Mouse (Mus musculus) spleen, embryonic (tissue): ENCODE results near the gene Atg16l1.

Experiments
- CTCF ChIA-PET: fragments of 350-600 bp; sonication (Branson Sonifier 250); formaldehyde crosslinking; loops from one replicate; lab custom pipeline; 2022; lab: Charles Lee

Atg16l1 gene

GRCm38 (mm10) chr1:87770486-87770885, 14.8 kb downstream of the Atg16l1 start:
- CTCF ChIA-PET: no interaction called here

- CTCF ChIA-PET: no interaction called here
Measured at GRCm38 (mm10) chr1:87771724-87772123, 16.1 kb downstream of the Atg16l1 start.

GRCm38 (mm10) chr1:87773336-87773735, 17.7 kb downstream of the Atg16l1 start:
- CTCF ChIA-PET: interaction anchor here (0.8 kb wide), 1 partner anchor 153 kb away, joined by 3 read pairs; no protein-coding TSS in a partner anchor

- CTCF ChIA-PET: no interaction called here
Measured at GRCm38 (mm10) chr1:87774845-87775244, 19.2 kb downstream of the Atg16l1 start.

DNA sequence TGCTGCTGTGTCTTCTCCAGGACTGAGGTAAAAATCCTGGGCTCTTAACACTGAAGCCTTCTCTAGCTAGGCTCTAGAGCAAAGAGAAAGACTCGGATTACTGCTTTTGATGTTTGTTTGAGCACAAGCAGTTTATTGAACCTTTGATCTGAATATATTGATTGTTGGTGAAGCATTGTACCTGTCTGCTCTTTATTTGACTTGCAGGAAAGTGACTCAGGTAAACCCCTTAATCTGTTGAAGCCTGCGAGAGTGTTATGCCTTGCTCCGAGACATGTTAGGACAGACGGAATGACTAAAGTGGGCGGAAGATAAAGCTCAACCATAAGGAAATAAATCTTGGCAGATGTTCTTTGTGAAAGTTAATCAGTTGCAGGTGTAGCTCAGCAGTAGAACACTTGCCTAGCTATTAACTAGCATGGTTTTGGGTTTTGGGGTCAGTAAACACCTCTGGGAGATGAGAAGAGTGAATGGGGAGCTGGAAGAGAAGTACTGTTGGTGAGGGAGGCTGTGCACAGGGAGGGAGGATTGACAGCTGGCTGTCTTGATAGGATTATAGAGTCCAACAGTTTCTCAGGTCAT, 23.6 kb downstream of the Atg16l1 start:
- CTCF ChIA-PET: no interaction called here

- CTCF ChIA-PET: interaction anchor here (0.6 kb wide), 1 partner anchor 87 kb away, joined by 3 read pairs; no protein-coding TSS in a partner anchor
Measured at GRCm38 (mm10) chr1:87785703-87786102, 30.0 kb downstream of the Atg16l1 start.

DNA sequence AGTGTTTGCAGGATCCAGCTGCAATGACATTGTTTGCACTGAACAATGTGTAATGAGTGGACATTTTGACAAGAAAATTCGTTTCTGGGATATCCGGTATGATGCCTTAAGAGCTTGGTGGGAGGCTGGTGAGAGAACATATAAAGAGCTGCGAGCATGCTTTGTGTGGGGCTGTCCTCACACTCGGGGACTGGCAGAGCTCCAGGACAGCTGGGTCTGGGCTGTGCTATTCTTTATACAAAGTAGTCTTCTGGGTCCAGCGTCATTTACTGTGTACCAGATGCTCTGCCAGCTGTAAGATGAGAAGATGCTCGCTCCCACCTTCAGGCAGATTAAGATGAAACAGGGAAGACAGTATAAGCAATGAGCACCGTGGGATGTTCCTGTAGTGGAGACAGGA, 30.6 kb downstream of the Atg16l1 start:
- CTCF ChIA-PET: no interaction called here

- CTCF ChIA-PET: interaction anchor here (1.2 kb wide), 1 partner anchor 39 kb away, joined by 3 read pairs; no protein-coding TSS in a partner anchor
Measured at GRCm38 (mm10) chr1:87789665-87790064, 34.0 kb downstream of the Atg16l1 start.

GRCm38 (mm10) chr1:87792438-87793137, 36.9 kb downstream of the Atg16l1 start:
- CTCF ChIA-PET: no interaction called here

GRCm38 (mm10) chr1:87793138-87793449, 37.4 kb downstream of the Atg16l1 start:
- CTCF ChIA-PET: no interaction called here

DNA sequence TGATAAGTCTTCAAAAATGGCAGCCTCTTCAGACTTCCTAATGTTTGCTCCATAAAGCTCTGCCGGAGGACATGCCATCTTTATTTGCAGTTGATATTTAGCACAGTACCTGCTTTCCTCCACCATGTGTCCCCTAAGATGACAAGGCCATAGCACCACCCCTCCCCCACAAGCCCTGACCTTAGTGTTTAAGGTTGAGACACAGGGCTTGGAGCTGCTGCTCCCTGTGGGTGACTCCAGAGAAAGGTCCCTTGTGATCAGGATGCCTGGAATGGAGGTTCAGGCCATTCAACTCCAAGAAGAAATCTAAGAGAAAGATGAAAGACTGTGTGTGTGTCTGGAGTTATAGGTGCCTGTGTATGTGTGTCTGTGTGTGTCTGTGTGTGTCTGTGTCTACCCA, 42.0 kb downstream of the Atg16l1 start:
- CTCF ChIA-PET: no interaction called here

GRCm38 (mm10) chr1:87798306-87798705, 42.6 kb downstream of the Atg16l1 start:
- CTCF ChIA-PET: interaction anchor here (0.6 to 0.7 kb wide), 2 partner anchors 13 to 278 kb away, joined by 3 to 5 read pairs; no protein-coding TSS in a partner anchor

- CTCF ChIA-PET: interaction anchor here (0.7 kb wide), 1 partner anchor 19 kb away, joined by 4 read pairs; no protein-coding TSS in a partner anchor
Measured at GRCm38 (mm10) chr1:87803576-87803975, 47.9 kb downstream of the Atg16l1 start, which contains the start of gene Sag. TSS of gene Sag (plus strand) at chr1:87803680.

DNA sequence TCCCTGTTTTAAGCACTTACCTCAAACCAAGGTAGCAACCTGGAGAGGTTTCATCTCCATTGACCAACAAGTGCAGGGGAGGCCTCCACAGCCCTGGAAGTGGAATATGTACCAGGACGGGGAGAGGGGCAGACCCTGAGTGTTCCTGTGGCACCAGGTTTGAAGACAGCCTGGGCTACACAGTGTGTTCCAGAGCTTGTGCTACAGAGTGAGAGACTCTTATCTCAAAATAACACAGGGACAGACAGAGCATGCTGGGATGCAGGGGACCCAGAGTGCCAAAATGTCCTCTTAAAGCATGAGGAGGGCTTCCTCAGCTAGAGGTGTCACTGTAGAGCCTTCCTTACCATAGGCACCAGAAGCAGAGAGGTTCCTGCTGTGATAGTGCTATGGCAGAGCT, 52.1 kb downstream of the Atg16l1 start:
- CTCF ChIA-PET: no interaction called here

DNA sequence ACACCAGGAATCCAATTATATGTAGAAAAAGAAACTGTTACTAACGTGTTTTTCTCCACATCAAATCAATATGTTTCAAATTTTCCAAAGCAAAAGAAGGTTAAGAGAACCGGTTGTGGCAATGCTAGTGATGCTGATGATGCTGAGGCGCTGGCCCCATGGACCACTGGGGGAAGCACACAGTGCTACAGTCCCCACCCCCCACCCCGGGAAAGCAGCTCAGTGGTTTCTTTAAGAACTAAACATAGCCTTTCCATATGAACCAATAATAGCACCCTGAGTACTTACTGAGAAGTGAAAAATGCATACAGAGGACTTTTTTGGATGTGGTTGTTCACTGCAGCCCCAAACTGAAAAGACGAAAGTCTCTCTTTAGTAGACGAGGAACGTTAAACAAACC, 55.7 kb downstream of the Atg16l1 start:
- CTCF ChIA-PET: interaction anchor here (0.6 kb wide), 1 partner anchor 13 kb away, joined by 3 read pairs; no protein-coding TSS in a partner anchor

DNA sequence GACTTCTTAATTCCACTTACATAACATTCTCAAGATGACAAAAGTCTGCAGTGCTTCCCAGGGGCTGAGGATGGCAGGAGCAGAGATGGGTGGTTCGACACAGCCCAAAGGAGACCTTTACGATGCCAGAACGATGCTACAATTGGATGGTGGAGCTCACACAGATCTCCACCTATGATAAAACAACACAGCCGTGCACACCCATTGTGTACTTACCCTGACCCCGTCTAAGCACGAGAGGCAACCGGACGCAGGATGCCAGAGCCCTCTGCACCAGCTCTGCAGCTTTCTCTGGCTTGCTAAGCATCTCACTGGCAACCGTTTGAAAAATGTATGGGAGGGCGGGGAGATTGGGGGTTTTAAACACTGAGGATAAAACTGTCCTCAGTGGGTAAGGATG, 56.4 kb downstream of the Atg16l1 start:
- CTCF ChIA-PET: interaction anchor here (1.2 kb wide), 1 partner anchor 121 kb away, joined by 3 read pairs; no protein-coding TSS in a partner anchor

DNA sequence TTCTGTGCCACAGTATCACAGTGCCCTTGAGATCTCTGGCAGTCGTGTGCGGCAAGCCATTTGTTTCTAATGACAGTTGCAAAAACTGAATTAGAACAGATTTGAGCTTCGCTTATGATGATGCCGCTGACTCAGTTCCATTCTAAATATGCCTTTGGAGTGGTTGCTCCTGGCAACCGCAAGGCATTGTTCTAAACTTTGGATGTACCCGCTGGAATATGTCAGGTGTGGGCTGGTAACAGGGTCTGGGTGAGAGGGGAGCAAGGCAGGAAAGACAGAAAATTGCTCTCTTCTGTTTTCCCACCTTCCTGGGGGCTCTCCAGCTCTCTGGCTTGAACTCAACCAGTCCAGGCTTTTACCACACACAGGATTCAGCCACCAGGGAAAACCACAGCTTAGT, 57.5 kb downstream of the Atg16l1 start:
- CTCF ChIA-PET: interaction anchor here (1.2 kb wide), 1 partner anchor 120 kb away, joined by 3 read pairs; no protein-coding TSS in a partner anchor

DNA sequence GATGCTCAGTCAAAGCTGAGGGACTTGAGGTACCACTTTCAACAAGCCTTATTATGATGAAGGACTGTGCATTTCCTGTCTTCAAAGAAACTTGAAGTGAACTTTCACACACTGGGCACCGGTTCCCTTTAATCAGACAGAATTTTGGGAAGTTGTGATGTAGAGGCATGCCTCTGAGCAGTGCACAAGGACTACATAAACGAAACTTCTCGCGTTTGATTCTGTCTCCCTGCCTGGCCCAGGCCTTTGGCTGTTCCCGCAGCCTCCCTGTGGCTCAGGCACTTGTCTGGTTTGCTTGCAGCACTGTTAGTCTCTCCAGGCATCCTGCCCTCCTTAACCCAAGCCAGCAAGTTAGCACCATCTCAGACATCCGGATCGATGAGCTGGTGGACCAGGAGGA, 58.0 kb downstream of the Atg16l1 start:
- CTCF ChIA-PET: no interaction called here

DNA sequence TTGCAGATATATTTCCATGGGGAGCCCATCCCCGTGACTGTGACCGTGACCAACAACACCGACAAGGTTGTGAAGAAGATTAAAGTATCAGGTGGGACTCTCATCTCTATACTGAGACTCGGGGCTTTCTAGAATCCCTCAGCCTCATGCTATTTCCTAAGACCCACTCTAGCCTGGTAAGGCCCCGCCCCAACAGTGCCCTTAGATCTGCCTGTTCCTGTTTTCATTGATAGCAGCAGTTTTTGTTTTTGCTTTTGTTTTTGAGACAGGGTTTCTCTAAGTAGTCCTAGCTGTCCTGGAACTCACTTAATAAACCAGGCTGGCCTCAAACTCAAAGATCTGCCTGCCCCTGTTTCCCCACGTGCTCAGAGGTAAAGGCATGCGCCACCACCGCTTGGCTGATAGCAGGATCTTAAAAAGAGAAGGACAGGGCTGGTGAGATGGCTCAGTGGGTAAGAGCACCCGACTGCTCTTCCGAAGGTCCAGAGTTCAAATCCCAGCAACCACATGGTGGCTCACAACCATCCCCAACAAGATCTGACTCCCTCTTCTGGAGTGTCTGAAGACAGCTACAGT, 68.8 kb downstream of the Atg16l1 start:
- CTCF ChIA-PET: no interaction called here

DNA sequence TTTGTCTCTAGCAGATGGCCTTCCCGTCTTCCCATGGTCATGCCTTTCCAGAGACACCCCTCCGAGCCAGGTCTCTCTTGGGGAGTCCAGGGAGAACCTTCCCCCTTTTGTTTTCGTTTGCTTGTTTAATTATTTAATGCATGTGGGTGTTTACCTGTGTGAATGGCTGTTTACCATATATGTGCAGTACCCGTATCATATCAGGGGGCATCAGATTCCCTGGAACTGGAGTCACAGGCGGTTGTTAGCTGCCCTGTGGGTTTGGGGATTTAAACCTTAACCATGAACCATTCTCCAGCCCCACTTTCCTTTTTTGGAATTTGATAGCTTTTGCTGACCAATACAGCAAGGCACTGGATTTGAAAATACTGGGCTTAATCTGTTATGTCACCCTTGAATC, 69.6 kb downstream of the Atg16l1 start:
- CTCF ChIA-PET: interaction anchor here (0.8 kb wide), 1 partner anchor 25 kb away, joined by 3 read pairs; no protein-coding TSS in a partner anchor

DNA sequence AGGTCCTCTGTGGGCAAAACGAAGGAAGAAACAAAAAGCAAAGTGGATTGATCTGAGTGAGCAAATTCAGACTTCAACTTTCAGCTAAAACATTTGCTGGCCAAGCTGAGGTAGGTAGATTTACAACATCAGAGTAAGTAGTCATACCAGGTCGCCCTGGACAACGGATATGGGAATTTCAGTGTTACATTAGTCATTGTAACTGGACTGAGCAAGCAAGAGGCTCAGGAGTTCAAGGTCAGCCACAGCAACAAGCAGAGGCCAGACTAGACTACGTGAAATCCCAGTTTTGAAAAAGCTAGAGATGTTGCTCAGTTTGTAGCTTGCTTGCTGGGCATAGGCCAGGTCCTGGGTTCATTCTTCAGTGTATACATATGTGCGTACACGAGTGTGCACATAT, 70.3 kb downstream of the Atg16l1 start:
- CTCF ChIA-PET: interaction anchor here (0.8 kb wide), 1 partner anchor 24 kb away, joined by 3 read pairs; no protein-coding TSS in a partner anchor

DNA sequence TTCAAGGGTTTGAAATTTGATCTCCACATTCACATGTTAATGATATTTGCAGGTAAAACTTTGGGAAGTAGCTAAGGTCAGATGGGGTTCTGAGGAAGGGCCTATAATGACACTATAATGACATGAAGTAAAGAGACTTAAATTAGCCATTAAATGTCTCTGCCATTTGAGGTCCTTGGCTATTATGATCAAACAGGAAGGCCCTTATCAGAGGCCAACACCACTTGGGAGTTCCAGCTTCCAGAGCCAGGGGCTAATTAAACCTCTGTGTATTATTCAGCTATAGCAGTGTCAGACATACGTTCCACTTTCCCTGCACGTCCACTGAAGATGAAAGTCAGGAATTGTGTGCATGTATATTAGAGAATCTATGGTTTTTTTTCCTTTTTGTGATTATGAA, 70.8 kb downstream of the Atg16l1 start:
- CTCF ChIA-PET: no interaction called here
